Mouse (Mus musculus): ENCODE measurements around the gene Wnt4. TPM values are rescaled to one million over a fixed set of nuclear protein-coding genes. Genes with fewer than 3 reads are reported as not detected.

Gene Wnt4
- not detected in 2 replicates for polyA plus RNA-seq (2012; ENCODE audit: insufficient read depth, insufficient read length, missing spikeins)

DNA sequence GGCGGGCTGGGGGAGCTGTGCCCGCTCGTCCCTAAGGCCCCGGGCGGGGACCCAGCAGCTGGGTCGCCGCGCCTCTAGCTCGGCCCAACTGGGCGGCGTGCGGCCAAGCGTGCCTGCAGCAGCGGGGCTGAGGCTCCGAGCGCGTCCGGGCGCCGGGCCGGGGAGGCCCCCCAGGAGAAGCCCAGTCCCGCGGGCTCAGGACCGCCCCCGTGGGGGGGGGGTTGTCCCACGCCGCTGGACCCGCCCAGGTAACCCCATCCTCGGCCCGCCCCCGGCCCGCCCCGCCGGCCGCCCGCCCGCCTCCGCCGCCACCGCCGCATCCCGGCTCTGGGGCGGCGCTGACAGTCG lies at the start of gene Wnt4:
TSS of gene Wnt4 (plus strand) at position 324 of the 348 bp plus-strand sequence.
- Histone ChIP-seq H3K27ac (ENCODE audit: insufficient read depth, low read depth, low read length) (no peak within 1 kb of the TSS), H3K4me1 (ENCODE audit: control insufficient read depth, insufficient read depth, low read length) (no peaks in the 10 kb centered on the region), H3K4me3 (ENCODE audit: insufficient read depth, low read length) (no peak within 1 kb of the TSS)
- TF ChIP-seq POLR2A (IDR thresholded peaks at IDR 0.05; ENCODE audit: borderline replicate concordance, low read depth, low read length) (no peak), CTCF (IDR thresholded peaks at IDR 0.05; ENCODE audit: low read depth, low read length) (no peak)

- H3K4me3 ChIP-seq (ENCODE audit: insufficient read depth, low read length), result no peak overlapping the region
- no peaks in the 10 kb centered on the region for H3K4me1 ChIP-seq (ENCODE audit: control insufficient read depth, insufficient read depth, low read length)
- TF ChIP-seq POLR2A (IDR thresholded peaks at IDR 0.05; ENCODE audit: borderline replicate concordance, low read depth, low read length) (no peak), CTCF (IDR thresholded peaks at IDR 0.05; ENCODE audit: low read depth, low read length) (no peak)
These were observed 48.6 kb upstream of the Wnt4 start for GRCm38 (mm10) chr4:137228566-137229115.

GRCm38 (mm10) chr4:137231494-137232470 lies 45.5 kb upstream of the Wnt4 start:
- TF ChIP-seq CTCF (IDR thresholded peaks at IDR 0.05; ENCODE audit: low read depth, low read length), result no peak
- no peak for TF ChIP-seq POLR2A (IDR thresholded peaks at IDR 0.05; ENCODE audit: borderline replicate concordance, low read depth, low read length)
- no peak overlapping the region for H3K4me3 ChIP-seq (ENCODE audit: insufficient read depth, low read length)
- H3K27ac ChIP-seq (ENCODE audit: insufficient read depth, low read depth, low read length), result no peak overlapping the region
- no peaks in the 10 kb centered on the region for H3K4me1 ChIP-seq (ENCODE audit: control insufficient read depth, insufficient read depth, low read length)

More at GRCm38 (mm10) chr4:137228566-137229115, 48.6 kb upstream of the Wnt4 start:
- no peak overlapping the region for H3K27ac ChIP-seq (ENCODE audit: insufficient read depth, low read depth, low read length)

GRCm38 (mm10) chr4:137233632-137234031 lies 43.7 kb upstream of the Wnt4 start:
- Histone ChIP-seq H3K4me3 (ENCODE audit: insufficient read depth, low read length) (no peak overlapping the region), H3K27ac (ENCODE audit: insufficient read depth, low read depth, low read length) (no peak overlapping the region), H3K4me1 (ENCODE audit: control insufficient read depth, insufficient read depth, low read length) (no peaks in the 10 kb centered on the region)
- TF ChIP-seq POLR2A (IDR thresholded peaks at IDR 0.05; ENCODE audit: borderline replicate concordance, low read depth, low read length) (no peak), CTCF (IDR thresholded peaks at IDR 0.05; ENCODE audit: low read depth, low read length) (no peak)

DNA sequence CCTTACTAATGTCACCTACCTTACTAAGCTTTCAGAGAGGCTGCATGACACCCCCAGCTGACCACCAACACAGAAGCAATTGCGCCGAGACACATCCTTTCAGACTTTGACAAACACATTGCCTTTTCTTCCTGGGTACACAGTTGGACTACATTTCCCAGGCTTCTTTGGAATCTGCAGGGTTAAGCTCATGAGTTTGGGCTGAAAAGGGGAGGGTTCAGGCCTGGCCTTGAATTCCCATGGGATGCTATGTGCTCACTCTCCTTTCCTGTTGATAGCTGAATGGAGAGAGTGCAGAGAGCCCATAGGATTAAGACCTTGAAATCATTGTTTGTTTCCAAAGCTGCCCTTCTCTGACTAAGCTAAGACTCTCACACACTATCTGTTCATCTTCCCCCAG lies 42.8 kb upstream of the Wnt4 start:
- TF ChIP-seq POLR2A (IDR thresholded peaks at IDR 0.05; ENCODE audit: borderline replicate concordance, low read depth, low read length), result no peak
- TF ChIP-seq CTCF (IDR thresholded peaks at IDR 0.05; ENCODE audit: low read depth, low read length), result no peak
- Histone ChIP-seq H3K27ac (ENCODE audit: insufficient read depth, low read depth, low read length) (no peak overlapping the region), H3K4me3 (ENCODE audit: insufficient read depth, low read length) (no peak overlapping the region), H3K4me1 (ENCODE audit: control insufficient read depth, insufficient read depth, low read length) (no peaks in the 10 kb centered on the region)

DNA sequence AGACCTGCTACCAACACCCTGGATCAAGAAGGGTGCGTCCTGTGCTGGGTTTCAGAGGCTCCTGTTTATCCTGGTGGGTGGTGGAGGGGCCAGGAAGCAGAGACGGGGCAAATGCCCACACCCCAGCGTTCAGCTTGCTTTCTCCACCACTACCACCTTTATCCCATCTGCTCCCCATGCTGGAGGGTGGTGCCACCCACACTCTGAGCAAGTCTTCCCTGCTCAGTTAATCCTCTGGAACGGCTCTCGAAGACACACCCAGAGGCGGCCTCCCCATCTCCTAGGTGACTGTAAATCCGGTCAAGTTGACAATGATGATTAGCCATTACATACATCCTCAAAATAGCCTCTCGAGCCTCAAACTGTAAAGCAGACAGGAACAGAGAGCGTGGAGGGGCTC lies 41.9 kb upstream of the Wnt4 start:
- Histone ChIP-seq H3K27ac (ENCODE audit: insufficient read depth, low read depth, low read length) (no peak overlapping the region), H3K4me3 (ENCODE audit: insufficient read depth, low read length) (no peak overlapping the region), H3K4me1 (ENCODE audit: control insufficient read depth, insufficient read depth, low read length) (no peaks in the 10 kb centered on the region)
- TF ChIP-seq CTCF (IDR thresholded peaks at IDR 0.05; ENCODE audit: low read depth, low read length) (no peak), POLR2A (IDR thresholded peaks at IDR 0.05; ENCODE audit: borderline replicate concordance, low read depth, low read length) (no peak)

GRCm38 (mm10) chr4:137244883-137245282 lies 32.4 kb upstream of the Wnt4 start:
- H3K4me1 ChIP-seq (ENCODE audit: control insufficient read depth, insufficient read depth, low read length), result no peaks in the 10 kb centered on the region

DNA sequence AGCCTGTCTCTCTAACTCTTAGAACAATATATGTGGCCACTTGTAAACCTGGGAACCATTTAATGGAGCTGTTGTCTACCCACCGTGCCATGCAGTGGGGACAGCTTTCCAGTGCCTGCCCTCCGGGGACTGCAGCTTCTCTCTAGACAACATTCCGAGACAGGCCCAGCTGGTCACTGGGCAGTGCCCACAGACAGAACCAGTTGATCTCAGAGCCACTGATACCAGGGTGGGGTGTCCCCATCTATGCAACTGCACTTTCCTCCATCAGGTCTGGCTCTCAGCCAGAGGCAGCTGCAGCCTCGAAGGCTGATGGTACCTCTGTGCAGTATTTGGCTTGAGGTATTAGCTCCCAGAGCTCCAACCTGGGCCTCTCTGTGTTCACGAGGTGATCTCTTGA lies 27.0 kb upstream of the Wnt4 start:
- no peaks in the 10 kb centered on the region for H3K4me1 ChIP-seq (ENCODE audit: control insufficient read depth, insufficient read depth, low read length)
- H3K4me3 ChIP-seq (ENCODE audit: insufficient read depth, low read length), result no peak overlapping the region
- no peak for TF ChIP-seq POLR2A (IDR thresholded peaks at IDR 0.05; ENCODE audit: borderline replicate concordance, low read depth, low read length)
- TF ChIP-seq CTCF (IDR thresholded peaks at IDR 0.05; ENCODE audit: low read depth, low read length), result no peak
- no peak overlapping the region for H3K27ac ChIP-seq (ENCODE audit: insufficient read depth, low read depth, low read length)

More at GRCm38 (mm10) chr4:137244883-137245282, 32.4 kb upstream of the Wnt4 start:
- no peak overlapping the region for H3K4me3 ChIP-seq (ENCODE audit: insufficient read depth, low read length)
- H3K27ac ChIP-seq (ENCODE audit: insufficient read depth, low read depth, low read length), result no peak overlapping the region
- TF ChIP-seq POLR2A (IDR thresholded peaks at IDR 0.05; ENCODE audit: borderline replicate concordance, low read depth, low read length) (no peak), CTCF (IDR thresholded peaks at IDR 0.05; ENCODE audit: low read depth, low read length) (no peak)

- Histone ChIP-seq H3K4me1 (ENCODE audit: control insufficient read depth, insufficient read depth, low read length) (no peaks in the 10 kb centered on the region), H3K27ac (ENCODE audit: insufficient read depth, low read depth, low read length) (no peak overlapping the region), H3K4me3 (ENCODE audit: insufficient read depth, low read length) (no peak overlapping the region)
- no peak for TF ChIP-seq POLR2A (IDR thresholded peaks at IDR 0.05; ENCODE audit: borderline replicate concordance, low read depth, low read length)
- TF ChIP-seq CTCF (IDR thresholded peaks at IDR 0.05; ENCODE audit: low read depth, low read length), result no peak
These were observed 26.4 kb upstream of the Wnt4 start for GRCm38 (mm10) chr4:137250849-137251248.

GRCm38 (mm10) chr4:137253601-137254000 lies 23.7 kb upstream of the Wnt4 start:
- TF ChIP-seq CTCF (IDR thresholded peaks at IDR 0.05; ENCODE audit: low read depth, low read length), result no peak
- TF ChIP-seq POLR2A (IDR thresholded peaks at IDR 0.05; ENCODE audit: borderline replicate concordance, low read depth, low read length), result no peak

More at GRCm38 (mm10) chr4:137253601-137254000, 23.7 kb upstream of the Wnt4 start:
- Histone ChIP-seq H3K4me3 (ENCODE audit: insufficient read depth, low read length) (no peak overlapping the region), H3K27ac (ENCODE audit: insufficient read depth, low read depth, low read length) (no peak overlapping the region), H3K4me1 (ENCODE audit: control insufficient read depth, insufficient read depth, low read length) (no peaks in the 10 kb centered on the region)

Measured in bone marrow macrophage, adult 2 months (primary cell).